Mouse (Mus musculus) left cerebral cortex, adult 18-20 months (tissue): ENCODE measurements around the gene Defb20. TPM values are rescaled to one million over a fixed set of nuclear protein-coding genes. Genes with fewer than 3 reads are reported as not detected.
"Not testable (repeated sequence)": the region's sequence is repeated elsewhere in the genome, so short reads cannot be mapped to it uniquely, and the experiment has no call there.

ENCODE experiments used
- DNase-seq, 2 experiments: peaks; one replicate each; pipeline ENCODE4 v3.0.0; 2021 to 2022; ENCODE audit warnings: low spot score in 2 of 2, mixed read lengths in 1 of 2
- long read RNA-seq, 2 experiments: library from polyadenylated mRNA; stranded (forward); transcript quantifications; one replicate each; pipeline ENCODE4 v2.0.0; 2021
- total RNA-seq, 2 experiments: library from RNA; stranded (reverse); gene quantifications; 2 replicates each; pipeline ENCODE4 v1.2.3; 2021

Defb20 gene
- not detected for total RNA-seq
- long read RNA-seq, experiment 1: 0 reads
- long read RNA-seq, experiment 2: 0 reads

DNA sequence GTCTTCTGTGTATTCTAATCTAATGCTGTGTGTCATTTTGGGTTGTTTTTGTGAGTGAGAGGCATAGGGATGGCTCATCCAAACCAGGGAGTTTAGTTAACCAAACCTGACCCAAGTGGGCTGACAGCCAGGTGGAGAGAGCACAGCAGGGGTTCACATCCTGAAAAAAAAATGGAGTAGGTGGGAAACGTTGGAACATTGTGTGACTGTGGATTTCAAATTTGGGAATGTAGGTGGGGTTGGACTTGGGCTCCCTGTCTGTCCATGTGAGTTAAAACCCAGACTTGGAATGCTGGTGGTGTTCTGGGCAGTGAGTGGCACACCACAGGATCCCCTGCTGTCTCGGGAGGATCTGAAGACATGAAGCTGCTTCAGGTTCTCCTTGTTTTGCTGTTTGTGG, at the start of gene Defb20:
TSS of gene Defb20 (plus strand) at position 301 of the 400 bp plus-strand sequence.
- DNase-seq: no peak

DNA sequence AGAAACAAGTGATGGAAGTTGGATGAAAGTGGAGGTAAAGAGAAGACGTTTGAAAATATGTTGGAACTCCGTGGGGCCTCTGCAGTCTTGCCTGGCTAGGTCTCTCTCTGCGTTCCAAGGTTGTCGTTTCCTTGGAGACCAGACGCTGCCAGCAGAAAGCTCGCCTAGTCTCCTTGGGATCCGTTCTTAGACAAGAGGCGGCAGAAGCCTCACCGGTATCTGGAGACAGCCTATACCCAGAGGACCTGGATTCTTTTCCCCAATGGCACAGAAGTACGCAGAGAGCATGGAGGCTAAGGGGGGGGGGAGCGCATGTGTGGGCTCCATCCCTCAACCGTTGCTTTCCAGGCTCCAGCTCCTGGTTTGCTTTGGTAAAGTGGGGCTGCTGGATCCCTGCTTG, 49.4 kb upstream of the Defb20 start:
- peak; percentile 36 to 48 for DNase-seq

DNA sequence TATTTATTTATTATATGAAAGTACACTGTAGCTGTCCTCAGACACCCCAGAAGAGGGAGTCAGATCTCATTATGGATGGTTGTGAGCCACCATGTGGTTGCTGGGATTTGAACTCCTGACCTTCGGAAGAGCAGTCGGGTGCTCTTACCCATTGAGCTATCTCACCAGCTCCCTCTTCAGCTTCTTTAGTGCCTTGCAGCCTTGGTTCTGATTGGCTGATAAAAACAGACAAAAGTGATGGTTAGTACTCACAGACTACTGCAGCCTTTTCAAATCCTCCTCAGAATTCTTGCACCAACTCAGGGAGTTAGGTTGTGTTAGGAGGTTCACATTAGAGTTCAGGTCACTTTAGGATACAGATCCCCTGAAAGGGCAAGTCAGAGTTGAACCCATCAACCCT, 48.4 kb upstream of the Defb20 start:
- DNase-seq: not testable (repeated sequence)

DNA sequence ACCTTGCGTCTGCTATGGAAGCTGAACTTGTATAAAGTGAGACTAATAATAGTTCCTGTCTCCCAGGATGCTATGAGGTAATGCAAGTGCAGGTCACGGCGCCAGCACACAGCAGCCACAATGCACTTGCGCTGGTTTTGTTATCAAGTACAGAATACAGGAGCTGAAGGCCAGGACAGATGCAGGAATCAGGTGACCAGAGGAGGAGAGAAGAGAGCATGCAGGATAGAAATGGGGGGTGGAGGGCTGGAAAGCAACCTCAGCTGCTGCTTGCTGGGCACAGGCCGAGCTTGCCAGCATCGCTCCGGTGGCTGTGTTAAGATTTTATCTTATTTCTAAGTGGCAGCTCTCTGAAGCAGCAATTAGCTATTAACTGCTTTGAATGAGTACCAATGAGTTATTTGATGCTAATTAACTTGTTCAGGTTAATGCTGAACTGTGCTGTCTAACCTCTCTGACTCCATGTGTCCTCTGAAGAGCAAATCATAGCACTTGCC, 40.4 kb upstream of the Defb20 start:
- DNase-seq: no peak

DNA sequence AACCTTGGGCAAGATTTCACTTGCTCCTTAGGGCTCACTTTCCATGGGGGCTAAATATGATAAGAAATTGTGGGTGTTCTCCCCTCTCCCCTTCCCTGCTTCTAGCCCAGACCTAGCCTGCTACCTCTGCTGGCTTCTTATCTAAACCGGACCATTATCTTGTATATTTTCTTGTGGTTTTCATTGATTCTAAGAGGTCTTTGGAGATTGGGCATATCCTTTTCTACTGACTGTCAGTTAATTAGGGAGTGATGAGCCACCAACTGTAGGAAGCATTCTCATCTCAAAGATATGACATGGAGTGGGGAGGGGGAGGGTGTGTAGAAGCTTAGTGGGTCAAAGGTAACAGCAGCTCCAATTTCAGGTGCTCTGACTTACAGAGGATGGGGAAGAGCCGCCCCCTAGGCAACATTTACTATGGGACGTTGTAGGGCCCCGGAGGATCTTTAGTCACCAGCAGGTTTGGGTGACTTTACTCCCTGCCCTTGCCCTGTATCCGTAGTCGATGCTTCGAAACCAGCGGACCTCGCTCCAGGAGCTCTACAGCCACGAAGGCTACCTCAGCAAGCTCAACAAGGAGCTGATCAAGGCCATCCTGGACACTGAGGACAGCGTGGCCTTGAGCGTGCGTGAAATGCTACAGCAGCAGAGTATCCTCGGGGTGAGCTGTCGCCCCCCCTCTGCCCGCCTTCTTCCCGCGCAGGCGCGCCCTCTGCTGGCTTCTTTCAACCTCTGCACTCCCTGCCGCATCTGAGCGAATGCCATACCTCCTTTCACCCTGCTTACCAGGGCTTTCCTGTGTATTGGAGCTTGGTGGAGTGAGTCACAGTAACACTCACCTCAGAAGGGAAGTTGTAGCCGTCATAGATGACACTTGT, 39.6 kb upstream of the Defb20 start:
- DNase-seq: peak; percentile 86 to 89

DNA sequence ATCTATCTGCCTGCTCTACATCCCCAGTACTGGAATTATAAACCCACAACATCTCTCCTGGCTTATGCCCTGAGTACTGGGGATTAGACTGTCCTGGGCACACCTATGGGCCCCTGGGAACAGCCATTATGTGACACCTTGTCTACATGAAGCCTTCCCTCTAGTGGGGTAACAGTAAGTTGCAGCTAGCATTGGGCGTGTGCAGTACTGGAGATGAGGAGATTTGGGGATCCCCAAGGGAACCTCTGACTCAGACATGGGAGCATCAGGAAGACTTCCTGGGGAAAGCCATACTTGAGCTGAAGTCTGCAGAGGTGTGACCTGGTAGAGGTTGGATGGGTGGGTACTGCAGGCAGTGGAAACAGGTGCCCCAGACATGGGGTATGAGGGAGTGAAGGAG, 37.9 kb upstream of the Defb20 start:
- no peak for DNase-seq

DNA sequence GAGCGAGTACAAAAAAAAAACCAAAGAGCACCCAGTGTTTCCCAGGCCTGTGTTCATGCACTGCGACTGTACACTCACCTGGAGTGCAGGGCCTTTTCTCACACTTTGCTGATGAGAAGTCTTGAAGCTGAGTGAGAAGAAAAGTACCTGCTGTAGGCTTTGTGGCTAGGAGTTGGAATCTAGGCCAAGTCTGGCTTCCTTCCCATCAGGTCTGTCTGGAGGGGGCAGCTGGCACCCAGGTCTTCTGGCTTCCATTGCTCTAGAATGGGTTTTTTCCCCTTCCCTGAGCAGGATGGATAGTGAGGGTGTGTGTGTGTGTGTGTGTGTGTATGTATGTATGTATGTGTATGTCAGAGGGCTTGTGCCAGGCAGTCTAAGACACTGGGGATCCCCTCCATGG, 37.0 kb upstream of the Defb20 start:
- no peak for DNase-seq

DNA sequence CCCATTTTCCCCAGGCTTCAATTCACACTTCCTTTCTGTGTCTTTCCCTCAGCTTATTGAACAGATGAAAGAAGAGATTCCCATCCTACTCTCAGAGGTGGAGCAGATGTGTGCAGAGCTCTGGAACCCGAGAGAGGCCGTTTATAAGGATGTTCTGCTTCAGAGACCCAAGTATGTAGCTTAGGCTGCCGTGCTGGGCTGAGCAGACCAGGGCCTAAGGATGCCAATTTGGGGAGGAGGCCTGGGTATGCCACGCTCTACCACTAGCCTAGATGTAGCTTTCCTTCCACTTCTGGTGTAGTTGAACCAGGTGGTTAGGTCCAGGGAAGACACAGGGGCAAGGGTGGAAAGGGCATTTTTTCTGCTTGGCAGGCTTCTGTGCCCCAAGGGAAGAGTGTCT, 34.5 kb upstream of the Defb20 start:
- no peak for DNase-seq

DNA sequence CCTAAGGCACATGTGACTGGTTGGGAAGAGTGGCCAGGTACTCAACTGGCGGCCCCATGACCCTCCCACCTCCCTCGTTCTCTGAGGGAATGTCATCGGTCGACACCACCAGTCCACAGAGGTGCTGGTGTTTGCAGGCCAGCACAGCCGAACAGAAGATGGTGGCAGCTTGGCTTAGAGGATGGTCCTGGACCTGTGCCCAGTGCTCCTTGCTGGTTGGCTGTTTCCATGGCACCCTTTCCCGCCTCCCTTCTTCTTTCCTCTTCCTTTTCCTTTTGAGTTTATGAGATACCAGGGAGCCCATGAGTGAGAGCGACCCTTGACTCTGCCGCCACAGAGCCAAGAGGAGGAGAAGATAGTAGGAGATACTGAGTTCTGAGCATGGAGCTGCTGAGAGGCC, 33.6 kb upstream of the Defb20 start:
- no peak for DNase-seq

DNA sequence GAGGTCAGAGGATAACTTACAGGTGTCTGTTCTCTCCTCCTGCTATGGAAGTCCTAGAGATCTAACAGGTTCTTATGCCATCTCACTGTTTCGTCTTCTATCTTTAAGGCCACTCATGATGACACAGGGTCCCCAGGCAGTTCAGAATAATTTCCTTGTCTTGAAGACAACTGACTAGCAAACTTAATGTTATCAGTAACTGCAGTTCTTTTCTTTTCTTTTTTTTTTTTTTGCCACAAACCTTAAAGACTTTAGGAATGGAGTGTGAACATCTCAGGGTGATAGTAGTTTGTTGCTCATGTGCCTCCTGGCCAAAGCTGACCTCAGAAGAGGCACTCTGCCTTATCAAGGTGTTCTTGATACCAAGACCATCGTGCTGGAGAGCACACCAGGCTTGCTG, 30.2 kb upstream of the Defb20 start:
- no peak for DNase-seq

DNA sequence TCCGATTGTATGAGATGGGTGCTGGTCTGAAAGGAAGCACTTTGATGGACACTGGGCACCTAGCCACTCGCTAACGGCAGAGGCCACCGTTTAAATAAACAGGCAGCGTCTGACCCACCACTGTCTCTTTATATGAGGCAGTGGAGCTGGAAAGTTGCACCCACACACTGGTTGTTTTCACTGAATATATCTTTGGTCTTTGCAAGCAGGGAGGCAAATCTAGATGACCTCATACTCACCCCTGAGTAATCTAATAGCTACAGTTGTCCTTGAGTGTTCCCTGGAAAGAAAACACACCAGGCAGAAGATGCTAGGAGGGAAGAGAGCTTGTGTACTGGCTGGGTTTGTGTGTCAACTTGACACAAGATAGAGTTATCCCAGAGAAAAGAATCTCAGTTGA, 29.4 kb upstream of the Defb20 start:
- no peak for DNase-seq

DNA sequence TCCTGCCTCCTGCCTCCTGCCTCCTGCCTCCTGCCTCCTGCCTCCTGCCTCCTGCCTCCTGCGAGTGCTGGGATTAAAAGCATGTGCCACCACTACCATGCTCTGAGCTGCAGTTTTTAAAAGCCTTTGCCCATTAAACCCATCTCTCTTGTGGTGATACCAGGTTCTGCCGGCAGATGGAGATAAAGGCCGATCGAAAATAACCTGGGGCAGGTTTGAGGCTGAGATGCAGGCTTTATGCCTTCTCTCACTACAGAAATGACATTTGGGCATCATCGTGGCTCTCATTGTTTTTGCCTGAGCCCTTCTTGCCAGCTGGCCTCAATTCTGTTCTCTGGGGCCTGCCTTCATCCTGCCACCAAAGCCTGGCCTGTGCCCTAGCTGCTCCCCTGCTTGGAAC, 26.6 kb upstream of the Defb20 start:
- peak; percentile 69 to 70 for DNase-seq

DNA sequence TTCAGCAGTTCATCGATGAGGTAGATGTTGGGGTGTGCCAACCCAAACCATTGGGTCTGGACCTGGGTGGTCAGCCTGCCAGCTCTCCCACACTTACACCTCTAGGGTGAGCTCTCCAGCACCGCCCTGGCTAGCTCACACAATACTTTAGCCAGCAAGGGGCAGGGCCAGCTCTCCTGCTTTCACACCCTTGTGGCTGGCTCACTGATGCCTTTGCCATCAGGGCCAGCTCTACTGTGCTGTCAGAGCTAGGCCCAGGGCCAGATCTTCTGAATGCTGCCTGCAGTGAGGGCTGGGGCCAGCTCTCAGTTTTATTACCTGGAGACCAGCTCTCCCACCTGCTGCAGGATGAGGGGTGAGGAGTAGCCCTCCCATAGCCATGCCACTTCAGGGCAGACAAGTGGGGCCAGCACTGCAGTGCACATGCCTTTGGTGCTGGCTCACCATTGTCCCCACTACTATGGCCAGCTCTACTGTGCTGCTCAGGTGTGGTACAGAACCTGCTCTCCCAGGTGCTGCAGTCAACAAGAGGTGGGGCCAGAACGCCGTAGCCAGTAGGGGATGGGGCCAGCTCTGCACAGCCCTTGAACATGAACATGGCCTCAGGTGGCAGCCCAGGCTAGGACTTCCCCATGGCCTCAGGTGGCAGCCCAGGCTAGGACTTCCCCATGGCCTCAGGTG, 24.6 kb upstream of the Defb20 start:
- DNase-seq: no peak

DNA sequence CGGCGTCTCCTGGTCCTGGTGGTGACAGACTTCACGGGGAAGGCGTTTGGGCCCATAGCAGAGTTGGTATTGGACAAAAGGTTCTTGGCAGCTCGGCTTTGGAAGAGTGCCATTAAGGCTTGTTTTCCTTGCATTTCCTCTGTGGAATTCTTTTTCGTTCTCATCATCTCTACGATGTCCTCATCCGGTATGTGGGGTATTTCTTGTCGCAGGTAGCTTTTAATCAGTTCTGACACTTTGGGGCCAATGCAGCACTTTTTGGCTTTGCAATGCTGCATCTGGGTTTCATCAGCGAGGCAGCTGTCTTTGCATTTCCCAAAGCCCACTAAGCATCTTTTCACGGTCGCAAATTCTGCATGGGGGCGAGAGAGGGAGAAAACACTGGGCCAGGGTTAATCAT, 17.6 kb upstream of the Defb20 start:
- no peak for DNase-seq

DNA sequence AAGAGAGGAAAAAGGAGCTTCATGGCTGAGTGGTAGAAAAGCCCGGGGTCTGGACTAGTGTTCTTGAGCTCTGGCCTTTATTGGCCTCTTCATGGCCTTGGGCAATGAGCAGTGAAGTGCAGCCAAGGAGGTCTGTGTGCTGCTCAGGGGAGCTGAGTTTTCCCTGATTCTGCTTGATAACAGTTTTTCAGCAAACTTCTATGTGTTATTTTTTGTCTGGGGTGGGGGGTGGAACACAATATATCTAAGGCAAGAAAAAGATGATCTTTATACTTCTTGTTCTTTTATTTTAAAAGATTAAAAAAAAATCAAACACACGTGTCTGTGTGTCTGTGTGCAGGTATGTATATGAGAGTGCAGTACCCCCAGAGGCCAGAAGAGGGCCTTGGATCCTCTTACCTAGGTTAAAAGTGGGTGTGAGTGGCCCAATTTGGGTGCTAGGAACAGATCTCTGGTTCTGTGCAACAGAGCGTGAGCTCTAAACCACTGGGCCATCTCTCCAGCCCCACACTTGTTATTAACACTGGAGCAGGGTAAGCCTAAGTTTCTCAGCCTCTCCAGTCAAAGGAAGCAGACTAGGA, 12.2 kb upstream of the Defb20 start, which contains the start of gene Defb23:
TSS of gene Defb23 (minus strand) at position 51 of the 581 bp plus-strand sequence.
- no peak for DNase-seq

DNA sequence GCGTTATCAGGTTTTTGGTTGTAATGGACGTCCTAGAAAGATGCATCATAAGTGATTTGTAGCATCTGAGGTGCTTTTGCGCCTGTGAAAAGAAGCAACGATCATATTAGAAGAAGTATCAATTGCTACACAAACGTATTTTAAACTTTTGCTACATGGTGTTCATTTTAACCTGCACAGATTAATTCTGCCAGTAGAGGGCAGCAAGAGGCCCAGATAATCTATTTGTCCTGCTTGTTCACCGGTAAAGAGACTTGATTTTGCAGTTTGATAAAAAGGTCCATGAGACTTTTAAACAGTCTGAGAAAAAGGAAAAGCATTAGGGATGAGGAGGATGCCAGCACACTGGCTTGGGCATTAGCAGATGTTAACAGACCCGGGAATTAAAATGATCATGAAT, 5.9 kb upstream of the Defb20 start:
- peak; percentile 38 to 63 for DNase-seq

DNA sequence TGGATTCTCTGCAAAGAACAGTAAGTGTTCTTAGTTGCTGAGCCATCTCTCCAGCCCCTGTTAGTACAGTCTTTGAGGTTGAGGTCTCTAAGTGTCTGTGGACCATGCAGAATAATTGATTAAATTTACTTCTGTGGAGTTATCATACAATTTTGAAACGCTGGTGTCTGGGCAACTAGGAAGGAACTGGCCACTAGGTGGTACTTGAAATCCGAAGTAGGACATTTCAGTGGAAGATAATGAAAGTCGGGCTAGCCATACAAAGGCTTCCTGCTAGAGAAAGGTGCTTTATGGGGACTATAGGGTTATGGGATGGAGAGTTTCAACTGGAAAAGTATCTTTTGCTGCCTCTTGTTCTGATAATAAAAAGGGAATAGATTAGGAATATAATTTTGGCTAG, 4.4 kb upstream of the Defb20 start:
- DNase-seq: no peak

DNA sequence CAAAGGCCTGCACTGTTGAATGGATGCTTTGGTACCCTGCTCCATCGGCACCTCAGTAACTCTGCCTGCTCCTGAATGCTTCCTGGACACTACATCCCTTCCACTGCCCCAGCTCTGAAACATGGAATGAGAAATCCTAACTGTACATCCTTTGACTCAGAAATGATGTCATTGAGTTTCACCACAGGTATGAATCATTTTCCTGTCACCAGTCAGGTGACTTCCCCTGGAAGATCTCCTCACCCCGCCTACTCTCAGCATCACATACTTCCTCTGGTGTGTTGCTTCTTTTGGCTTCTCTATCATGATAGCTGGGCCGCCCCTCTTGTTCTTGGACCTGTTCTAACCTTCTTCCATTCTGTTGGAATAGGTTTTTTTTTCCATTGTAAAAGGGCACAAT, 4.0 kb downstream of the Defb20 start:
- DNase-seq: no peak

DNA sequence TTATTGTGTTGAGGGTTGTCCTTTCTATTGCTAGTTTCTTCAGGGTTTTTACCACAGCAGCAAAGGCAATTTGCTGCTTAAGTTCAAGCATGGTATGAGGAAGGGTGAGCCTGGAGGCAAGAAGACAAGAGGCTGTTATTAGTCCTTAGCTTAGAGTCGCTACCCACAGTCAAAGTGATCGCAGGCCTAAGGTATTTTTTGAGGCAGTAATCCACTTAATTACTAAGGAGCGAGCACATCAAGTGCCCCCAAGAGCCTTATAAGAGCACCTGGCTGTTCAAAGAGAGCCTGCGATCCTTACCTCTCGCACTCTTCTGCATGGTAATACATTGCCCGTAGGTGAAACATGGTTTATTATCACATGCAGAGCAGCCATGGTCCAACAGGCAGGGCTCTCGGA, 4.9 kb downstream of the Defb20 start:
- DNase-seq: no peak

DNA sequence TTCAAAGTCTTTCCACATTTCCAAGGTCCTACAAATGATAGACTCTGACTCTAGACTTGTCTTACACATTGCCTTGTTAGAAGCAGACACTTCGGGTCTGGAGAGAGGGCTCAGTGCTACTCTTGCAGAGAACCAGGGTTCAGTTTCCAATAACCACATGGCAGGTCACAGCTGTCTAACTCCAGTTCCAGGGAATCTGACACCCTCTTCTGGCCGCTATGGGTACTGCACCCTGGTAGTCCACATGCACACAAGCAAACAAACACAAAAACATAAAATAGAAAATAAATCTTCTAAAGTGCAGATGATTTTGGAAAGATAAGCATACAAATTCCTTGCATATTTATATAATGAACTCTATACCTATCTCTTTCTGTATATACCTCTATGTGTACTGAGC, 10.2 kb downstream of the Defb20 start:
- DNase-seq: no peak

DNA sequence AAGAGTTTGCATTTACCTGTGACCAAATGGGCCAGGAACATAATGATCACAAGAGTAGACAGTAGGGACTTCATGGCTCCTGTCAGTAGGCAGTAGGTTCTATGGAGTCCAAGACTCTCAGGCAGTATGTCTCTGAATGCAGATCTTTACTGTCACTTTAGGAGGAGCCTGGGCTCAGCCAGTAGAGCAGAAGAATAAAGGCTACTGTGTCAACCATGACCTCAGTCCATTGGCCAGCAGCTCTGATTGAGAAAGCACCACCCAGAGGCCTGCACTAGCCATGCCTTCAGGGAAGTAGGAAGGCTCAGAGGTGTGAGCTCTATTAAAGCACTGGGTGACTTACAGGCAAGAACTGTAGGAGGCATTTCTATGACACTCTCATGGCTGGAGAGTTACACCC, 13.2 kb downstream of the Defb20 start, which contains the start of gene Defb22:
TSS of gene Defb22 (minus strand) at position 101 of the 400 bp plus-strand sequence.
- DNase-seq: no peak

DNA sequence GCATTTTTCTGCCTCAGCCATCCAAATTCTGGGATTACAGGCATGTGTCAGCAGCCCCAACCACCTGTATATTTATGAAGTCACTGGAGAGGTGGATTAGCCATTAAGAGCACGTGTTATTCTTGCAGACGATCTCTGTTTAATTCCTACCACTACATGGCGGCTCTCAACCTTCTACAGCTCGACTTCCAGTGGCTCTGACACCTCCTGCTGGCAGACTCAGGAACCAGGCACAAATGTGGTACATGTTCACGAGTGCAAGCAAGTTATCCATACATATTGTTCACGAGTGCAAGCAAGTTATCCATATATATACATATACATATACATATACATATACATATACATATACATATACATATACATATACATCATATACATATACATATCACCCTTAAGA, 16.3 kb downstream of the Defb20 start:
- no peak for DNase-seq
